In the genomic region with DNA sequence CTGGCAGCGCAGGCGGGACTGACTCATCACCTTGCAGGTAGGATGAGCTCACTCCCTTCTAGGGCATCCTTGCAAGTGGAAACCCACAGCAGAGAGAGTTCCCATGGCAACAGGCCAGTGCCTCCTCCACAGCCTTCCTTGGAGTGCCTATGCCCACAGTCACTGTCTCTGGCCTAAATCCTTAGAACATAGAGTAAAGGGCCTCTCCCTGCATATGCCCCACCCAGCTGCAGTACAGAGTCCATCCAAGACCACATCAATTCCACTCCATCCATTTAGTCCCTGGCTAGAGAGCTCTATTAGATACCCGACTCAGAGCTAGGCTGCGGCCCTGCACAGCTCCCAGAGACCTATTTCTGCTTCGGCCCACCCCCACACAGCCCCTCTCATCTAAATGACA, we compare ENCODE assay signal across 9 mouse cellular contexts. TPM values are rescaled to one million over a fixed set of nuclear protein-coding genes. Genes with fewer than 3 reads are reported as not detected.
DNase-seq lines count a peak whose midpoint lies in the region; ATAC-seq lines count a peak whose summit lies in the region.
"Had no signal": no experiment of that assay in that cellular context is flagged by ENCODE, and none has a peak within 500 bp of the region (broad histone marks: within the 10 kb centered on the region; RNA-seq: fewer than 3 reads in every experiment).

No protein-coding gene starts in this region.

- ATAC-seq in intestine, embryonic 15.5 days, result peak; percentile 54
- peak; percentile 89 for ATAC-seq in midbrain, embryonic 16.5 days

- H3K27ac ChIP-seq in intestine, embryonic 15.5 days, result peak overlapping the region; percentile 28; the same call in 1 of the 2 replicates
- no peak overlapping the region for H3K27ac ChIP-seq in midbrain, embryonic 16.5 days (ENCODE audit: low read length)

- no peaks in the 10 kb centered on the region for H3K9me3 ChIP-seq in intestine, embryonic 15.5 days
- H3K9me3 ChIP-seq in midbrain, embryonic 16.5 days (replicated peaks; ENCODE audit: control insufficient read depth, low read length, poor library complexity, severe bottlenecking), result no peaks in the 10 kb centered on the region

- H3K4me2 ChIP-seq in intestine, embryonic 15.5 days (replicated peaks), result 0 out of 2 replicates have a peak overlapping the region, but pooled peaks have one; percentile 18
- H3K4me2 ChIP-seq in midbrain, embryonic 16.5 days (ENCODE audit: low read length), result no peak overlapping the region

- no peaks in the 10 kb centered on the region for H3K27me3 ChIP-seq in intestine, embryonic 15.5 days (replicated peaks)
- H3K27me3 ChIP-seq in midbrain, embryonic 16.5 days (ENCODE audit: control insufficient read depth, insufficient read depth, low read depth, low read length), result no peaks in the 10 kb centered on the region

- no peak overlapping the region for H3K4me3 ChIP-seq in intestine, embryonic 15.5 days (replicated peaks)
- no peak overlapping the region for H3K4me3 ChIP-seq in midbrain, embryonic 16.5 days (ENCODE audit: low read depth, low read length)

- DNase-seq in heart, postnatal 4 days, result peak; percentile 9
- no peak for DNase-seq in heart, adult 9 months (ENCODE audit: low spot score in 2 of 2)
- peak; percentile 96 for DNase-seq in brain, adult 2 months (ENCODE audit: low read depth, low spot score)
- DNase-seq in ovary, postnatal 36 days (ENCODE audit: low spot score), result no peak
- no peak for DNase-seq in thymus, postnatal 4 days
- DNase-seq in retina, postnatal 1 day, result no peak
- DNase-seq: kidney, adult 8-10 months had no signal

- WGBS in intestine, embryonic 15.5 days, result 75% methylated on average over 5 of the region's 5 CpGs
- WGBS in midbrain, embryonic 16.5 days, result 94% methylated on average over 5 of the region's 5 CpGs

- peaks cover 4% of the 10 kb centered on the region; the same call in 1 of the 2 replicates for H3K36me3 ChIP-seq in intestine, embryonic 15.5 days
- no peaks in the 10 kb centered on the region for H3K36me3 ChIP-seq in midbrain, embryonic 16.5 days (ENCODE audit: control insufficient read depth, insufficient read depth, low read length)

- no peak overlapping the region for H3K9ac ChIP-seq in intestine, embryonic 15.5 days
- H3K9ac ChIP-seq in midbrain, embryonic 16.5 days (ENCODE audit: low read depth, low read length), result no peak overlapping the region

- peaks cover 35% of the 10 kb centered on the region for H3K4me1 ChIP-seq in intestine, embryonic 15.5 days (replicated peaks)
- 0 out of 2 replicates have a peak, but pooled peaks cover 6% of the 10 kb centered on the region for H3K4me1 ChIP-seq in midbrain, embryonic 16.5 days (ENCODE audit: control insufficient read depth, insufficient read depth, low read length)

RNA-seq across cellular contexts. Expression of gene Actn1, which starts 20.7 kb away (rescaled TPM):
- total RNA-seq in heart, postnatal 4 days (2021), result 100 to 1,000 TPM; 114 to 116 TPM
- polyA plus RNA-seq in intestine, embryonic 15.5 days (2015; fragmentation: Nextera tagmentation; extraction: Ambion mirVana), result 51.2 and 53.6 TPM in 2 replicates
- 6.3 and 6.6 TPM in 2 replicates for polyA plus RNA-seq in midbrain, embryonic 16.5 days (2015; fragmentation: Nextera tagmentation; extraction: Ambion mirVana)

Comparison
In these comparisons a context has a peak if more than half of its experiments do, and no peak if none do; other contexts are left out.
1. DNase-seq: peak in heart, postnatal 4 days (single experiment) and brain, adult 2 months (single experiment); none in heart, adult 9 months (0 of 2), ovary, postnatal 36 days (single experiment), thymus, postnatal 4 days (single experiment) and retina, postnatal 1 day (single experiment).